Mouse (Mus musculus) intestine, embryonic 14.5 days (tissue): ENCODE results near the gene Tmem243. TPM values are rescaled to one million over a fixed set of nuclear protein-coding genes. Genes with fewer than 3 reads are reported as not detected.
"Not testable (repeated sequence)": the region's sequence is repeated elsewhere in the genome, so short reads cannot be mapped to it uniquely, and the experiment has no call there.

ENCODE experiments used
- ATAC-seq: fragments of 200-750 bp; cut with Nextera tagmentation; replicated peaks from 2 replicates; pipeline ENCODE4 v1.8.0; 2017; ENCODE audit warnings: low read depth, moderate number of reproducible peaks, moderate TSS enrichment, moderate library complexity; ENCODE audit not compliant: low FRiP score, low TSS enrichment
- DNase-seq: peaks from one replicate; pipeline ENCODE4 v3.0.0-alpha.2; 2018; ENCODE audit warnings: low spot score
- H3K27ac ChIP-seq: fragments of 300-500 bp; sonication (generic); 2 replicates; pipeline ENCODE4 v1.5.1; 2014; ENCODE audit warnings: low read depth, mild to moderate bottlenecking, control low read depth
- H3K27me3 ChIP-seq: fragments of 300-500 bp; sonication (generic); replicated peaks from 2 replicates; pipeline ENCODE4 v1.6.1; 2014; ENCODE audit warnings: low read length, control low read depth; ENCODE audit not compliant: control insufficient read depth, insufficient read depth
- H3K36me3 ChIP-seq: fragments of 300-500 bp; sonication (generic); 2 replicates; pipeline ENCODE4 v1.6.1; 2014; ENCODE audit warnings: low read length, control low read depth; ENCODE audit not compliant: control insufficient read depth, insufficient read depth
- H3K4me1 ChIP-seq: fragments of 300-500 bp; sonication (generic); replicated peaks from 2 replicates; pipeline ENCODE4 v1.6.1; 2014; ENCODE audit warnings: low read length, control low read depth, mixed read lengths; ENCODE audit not compliant: control insufficient read depth, insufficient read depth
- H3K4me2 ChIP-seq: fragments of 300-500 bp; sonication (generic); 2 replicates; pipeline ENCODE4 v1.6.1; 2014; ENCODE audit warnings: low read length
- H3K4me3 ChIP-seq: fragments of 300-500 bp; sonication (generic); 2 replicates; pipeline ENCODE4 v1.5.1; 2014; ENCODE audit warnings: low read depth, low read length, control low read depth, mixed read lengths
- H3K9ac ChIP-seq: fragments of 300-500 bp; sonication (generic); 2 replicates; pipeline ENCODE4 v1.6.1; 2014; ENCODE audit warnings: mild to moderate bottlenecking, low read length
- H3K9me3 ChIP-seq: fragments of 300-500 bp; sonication (generic); 2 replicates; pipeline ENCODE4 v1.6.1; 2016; ENCODE audit warnings: low read length, control low read depth; ENCODE audit not compliant: control insufficient read depth
- WGBS: fragments of 180-500 bp; shearing (Covaris S2); extraction: QIAGEN DNeasy Blood & Tissue Kit; methylation state at CpG from one replicate; pipeline ENCODE4 v1.1.7; 2014; 5-methylcytosine and 5-hydroxymethylcytosine counted together
- polyA plus RNA-seq: library from polyadenylated mRNA; unstranded; fragments of >200 nt; fragmentation: Nextera tagmentation; extraction: Ambion mirVana; gene quantifications from 2 replicates; pipeline ENCODE4 v1.2.1, GENCODE M21; 2014

Tmem243 gene
- polyA plus RNA-seq, 1 experiment from 2014 or later = 22.4 TPM

DNA sequence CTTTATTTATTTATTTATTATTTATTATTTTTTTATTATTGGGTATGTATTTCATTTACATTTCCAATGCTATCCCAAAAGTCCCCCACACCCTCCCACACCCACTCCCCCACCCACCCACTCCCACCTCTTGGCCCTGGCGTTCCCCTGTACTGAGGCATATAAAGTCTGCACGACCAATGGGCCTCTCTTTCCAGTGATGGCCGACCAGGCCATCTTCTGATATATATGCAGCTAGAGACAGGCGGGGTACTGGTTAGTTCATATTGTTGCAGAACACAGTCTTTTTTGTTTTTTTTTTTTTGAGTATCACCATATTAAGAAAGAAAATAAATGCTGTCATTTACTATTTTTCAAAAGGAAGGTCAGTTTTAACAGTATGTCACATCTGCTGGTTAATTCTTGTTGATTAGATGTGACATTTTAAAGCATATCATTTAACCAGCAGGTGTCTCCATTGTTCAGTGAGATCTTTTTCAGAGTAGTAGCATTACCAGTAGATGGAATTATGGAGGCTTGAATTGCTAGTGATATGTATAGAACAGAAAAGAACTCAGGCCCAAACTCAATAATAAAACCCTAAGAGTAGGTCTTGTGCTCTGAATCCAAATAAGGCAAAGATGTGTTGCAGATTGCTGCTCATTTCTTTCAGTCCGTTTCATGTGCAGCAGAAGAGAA lies 69.0 kb downstream of the Tmem243 start:
- 74% methylated on average over 4 of the region's 5 CpGs for WGBS
- not testable (repeated sequence) for H3K27ac ChIP-seq, H3K4me3 ChIP-seq, H3K9ac ChIP-seq, H3K36me3 ChIP-seq, ATAC-seq, H3K9me3 ChIP-seq, H3K27me3 ChIP-seq, DNase-seq, H3K4me2 ChIP-seq, H3K4me1 ChIP-seq

DNA sequence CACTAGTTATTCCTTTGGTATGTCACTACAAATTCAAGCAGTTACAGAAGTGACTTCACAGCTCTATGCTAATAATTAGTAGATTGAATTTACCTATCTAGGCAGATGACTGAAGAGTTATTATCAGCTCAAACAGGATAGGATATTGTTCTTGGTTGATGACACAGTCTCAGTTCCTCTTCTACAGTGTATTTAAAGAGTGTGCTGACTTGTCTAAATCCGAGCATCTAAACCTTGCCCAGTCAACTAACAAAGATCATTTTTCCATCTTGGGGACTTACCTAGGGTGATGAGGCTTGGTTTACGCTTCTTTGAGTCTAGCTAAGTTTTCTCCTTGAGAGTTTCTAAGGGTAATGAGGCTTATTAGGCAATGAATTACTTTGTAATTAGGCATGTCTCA lies 72.8 kb downstream of the Tmem243 start:
- Histone ChIP-seq H3K4me2 (no peak overlapping the region), H3K9ac (no peak overlapping the region), H3K4me3 (no peak overlapping the region), H3K27ac (no peak overlapping the region), H3K9me3 (no peaks in the 10 kb centered on the region), H3K27me3 (no peaks in the 10 kb centered on the region), H3K36me3 (no peaks in the 10 kb centered on the region), H3K4me1 (no peaks in the 10 kb centered on the region)
- no peak for DNase-seq
- ATAC-seq = no peak
- WGBS = 75% methylated on average over 2 of the region's 2 CpGs

DNA sequence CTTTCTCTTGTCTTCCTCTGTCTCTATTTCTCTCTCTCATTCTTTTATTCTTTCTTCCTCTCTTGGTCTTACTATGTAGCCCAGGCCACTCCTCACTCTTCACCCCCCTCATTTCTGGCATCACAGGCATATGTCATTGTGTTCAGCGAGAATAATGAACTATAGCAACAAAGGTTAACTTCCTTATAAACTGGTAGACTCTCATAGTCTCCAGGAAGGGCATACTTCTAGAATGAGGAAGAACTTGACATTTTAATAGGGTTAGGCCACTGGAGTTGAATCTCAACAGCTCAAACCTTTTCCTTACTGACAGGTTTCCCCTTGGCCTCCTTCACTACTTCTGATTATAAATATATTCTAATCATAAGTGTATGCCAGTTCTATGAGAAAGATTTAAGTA lies 86.0 kb downstream of the Tmem243 start:
- H3K27ac ChIP-seq = no peak overlapping the region
- no peaks in the 10 kb centered on the region for H3K36me3 ChIP-seq
- no peak overlapping the region for H3K9ac ChIP-seq
- 68% methylated on average over 1 of the region's 1 CpGs for WGBS
- no peak overlapping the region for H3K4me2 ChIP-seq
- no peaks in the 10 kb centered on the region for H3K27me3 ChIP-seq
- H3K9me3 ChIP-seq = no peaks in the 10 kb centered on the region
- no peaks in the 10 kb centered on the region for H3K4me1 ChIP-seq
- DNase-seq (no peak), ATAC-seq (no peak)
- no peak overlapping the region for H3K4me3 ChIP-seq

Other genes with a start within 250 kb of the Tmem243 start
- gene Abcb4, start 207.0 kb upstream of the Tmem243 start, polyA plus RNA-seq = 0.19 and 0.27 TPM in 2 replicates
- 41.8 and 48.5 TPM in 2 replicates for gene Crot, start 103.3 kb upstream of the Tmem243 start, polyA plus RNA-seq
- gene Dmtf1, start 61.1 kb downstream of the Tmem243 start, polyA plus RNA-seq = 45.2 and 53.6 TPM in 2 replicates
- 4.2 and 4.7 TPM in 2 replicates for gene 9330182L06Rik, start 165.4 kb downstream of the Tmem243 start, polyA plus RNA-seq